Mouse (Mus musculus) intestine, embryonic 16.5 days (tissue): ENCODE measurements at regions not wholly inside any gene's neighbourhood (a gene's known extent, or its start where the extent isn't known, plus 50 kb on each side); places are given as distances from the start of the nearest gene placed in this dataset.

Source experiments
- ATAC-seq: fragments of 200-750 bp; cut with Nextera tagmentation; 2 replicates; pipeline ENCODE4 v1.8.0; 2017; ENCODE audit warnings: moderate TSS enrichment, moderate library complexity
- H3K27ac ChIP-seq: fragments of 300-500 bp; sonication (generic); 2 replicates; pipeline ENCODE4 v1.5.1; 2014; ENCODE audit warnings: mild to moderate bottlenecking, low read length
- H3K27me3 ChIP-seq: fragments of 300-500 bp; sonication (generic); replicated peaks from 2 replicates; pipeline ENCODE4 v1.6.1; 2014; ENCODE audit warnings: low read length, control low read depth, mixed read lengths; ENCODE audit not compliant: control insufficient read depth, insufficient read depth
- H3K36me3 ChIP-seq: fragments of 300-500 bp; sonication (generic); 2 replicates; pipeline ENCODE4 v1.6.1; 2014; ENCODE audit warnings: low read length, control low read depth; ENCODE audit not compliant: control insufficient read depth, insufficient read depth
- H3K4me1 ChIP-seq: fragments of 300-500 bp; sonication (generic); 2 replicates; pipeline ENCODE4 v1.6.1; 2014; ENCODE audit warnings: low read length, control low read depth, mixed read lengths; ENCODE audit not compliant: control insufficient read depth, insufficient read depth
- H3K4me2 ChIP-seq: fragments of 300-500 bp; sonication (generic); 2 replicates; pipeline ENCODE4 v1.6.1; 2014; ENCODE audit warnings: low read depth, low read length, control low read depth
- H3K4me3 ChIP-seq: fragments of 300-500 bp; sonication (generic); 2 replicates; pipeline ENCODE4 v1.5.1; 2014; ENCODE audit warnings: mild to moderate bottlenecking, low read length
- H3K9ac ChIP-seq: fragments of 300-500 bp; sonication (generic); 2 replicates; pipeline ENCODE4 v1.6.1; 2014; ENCODE audit warnings: low read depth, low read length
- H3K9me3 ChIP-seq: fragments of 300-500 bp; sonication (generic); 2 replicates; pipeline ENCODE4 v1.6.1; 2016; ENCODE audit warnings: low read length, control low read depth; ENCODE audit not compliant: control insufficient read depth
- WGBS: fragments of 180-500 bp; shearing (Covaris S2); extraction: QIAGEN DNeasy Blood & Tissue Kit; methylation state at CpG from one replicate; pipeline ENCODE4 v1.1.7; 2014; 5-methylcytosine and 5-hydroxymethylcytosine counted together

GRCm38 (mm10) chr2:74128782-74129538 is 217.8 kb upstream of the Atp5g3 start:
- Histone ChIP-seq H3K4me3 (peak overlapping the region; percentile 32), H3K4me1 (no peaks in the 10 kb centered on the region), H3K9ac (peak overlapping the region; percentile 23; the same call in 1 of the 2 replicates), H3K27ac (no peak overlapping the region), H3K4me2 (peak overlapping the region; percentile 53), H3K27me3 (peaks cover 4% of the 10 kb centered on the region; the same call in 1 of the 2 replicates), H3K9me3 (no peaks in the 10 kb centered on the region), H3K36me3 (no peaks in the 10 kb centered on the region)
- 2% methylated on average over 14 of the region's 14 CpGs for WGBS
- no peak for ATAC-seq

DNA sequence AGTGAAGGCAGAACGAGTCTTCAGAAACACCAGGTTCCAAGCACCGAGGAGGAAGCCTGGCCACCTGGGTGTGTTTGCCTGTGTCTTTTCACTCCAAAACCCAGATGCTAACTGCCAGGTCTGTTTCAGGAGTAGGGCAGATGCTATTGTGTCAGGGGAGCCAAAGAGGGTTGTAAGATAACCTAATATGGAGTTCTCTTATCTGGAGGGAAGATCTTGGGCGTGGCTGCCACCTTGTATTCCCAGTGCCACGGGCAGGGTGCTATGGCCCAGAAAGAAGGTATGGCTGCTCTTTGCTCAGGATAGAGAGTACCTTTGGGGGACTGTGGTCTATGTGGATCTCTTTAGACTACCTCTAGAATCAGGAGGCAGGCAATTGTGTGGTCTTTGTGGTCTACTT is 216.0 kb upstream of the Atp5g3 start:
- H3K9ac ChIP-seq = no peak overlapping the region
- ATAC-seq = no peak
- H3K27ac ChIP-seq = no peak overlapping the region
- H3K4me3 ChIP-seq = no peak overlapping the region
- peaks cover 4% of the 10 kb centered on the region; the same call in 1 of the 2 replicates for H3K27me3 ChIP-seq
- no peak overlapping the region for H3K4me2 ChIP-seq
- no peaks in the 10 kb centered on the region for H3K4me1 ChIP-seq
- H3K36me3 ChIP-seq = no peaks in the 10 kb centered on the region
- H3K9me3 ChIP-seq = no peaks in the 10 kb centered on the region
- 83% methylated on average over 4 of the region's 4 CpGs for WGBS

DNA sequence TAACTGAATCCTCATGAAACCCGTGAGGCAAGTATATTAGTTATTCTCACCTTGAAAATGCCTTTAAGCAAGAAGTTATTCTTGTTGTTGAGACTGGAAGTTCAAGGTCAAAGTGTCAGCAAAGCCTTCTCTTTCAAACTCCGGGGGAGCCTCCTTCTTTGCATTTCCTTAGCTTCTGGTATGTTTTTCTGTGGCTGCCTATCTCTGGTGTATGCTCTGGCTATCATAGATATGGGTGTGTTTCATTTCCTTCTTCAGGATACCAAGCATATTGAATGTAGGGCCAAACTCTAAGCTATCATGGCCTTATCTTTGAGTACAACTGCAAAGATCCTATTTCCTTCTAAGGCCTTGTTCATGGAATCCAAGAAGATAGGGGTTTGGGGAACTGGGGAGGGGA is 213.1 kb upstream of the Atp5g3 start:
- H3K36me3 ChIP-seq = no peaks in the 10 kb centered on the region
- H3K9ac ChIP-seq = no peak overlapping the region
- 0 out of 2 replicates have a peak, but pooled peaks cover 3% of the 10 kb centered on the region for H3K4me1 ChIP-seq
- H3K4me3 ChIP-seq = no peak overlapping the region
- H3K4me2 ChIP-seq = no peak overlapping the region
- no peak overlapping the region for H3K27ac ChIP-seq
- WGBS = 62% methylated on average over 2 of the region's 2 CpGs
- H3K9me3 ChIP-seq = no peaks in the 10 kb centered on the region
- no peaks in the 10 kb centered on the region for H3K27me3 ChIP-seq
- no peak for ATAC-seq

DNA sequence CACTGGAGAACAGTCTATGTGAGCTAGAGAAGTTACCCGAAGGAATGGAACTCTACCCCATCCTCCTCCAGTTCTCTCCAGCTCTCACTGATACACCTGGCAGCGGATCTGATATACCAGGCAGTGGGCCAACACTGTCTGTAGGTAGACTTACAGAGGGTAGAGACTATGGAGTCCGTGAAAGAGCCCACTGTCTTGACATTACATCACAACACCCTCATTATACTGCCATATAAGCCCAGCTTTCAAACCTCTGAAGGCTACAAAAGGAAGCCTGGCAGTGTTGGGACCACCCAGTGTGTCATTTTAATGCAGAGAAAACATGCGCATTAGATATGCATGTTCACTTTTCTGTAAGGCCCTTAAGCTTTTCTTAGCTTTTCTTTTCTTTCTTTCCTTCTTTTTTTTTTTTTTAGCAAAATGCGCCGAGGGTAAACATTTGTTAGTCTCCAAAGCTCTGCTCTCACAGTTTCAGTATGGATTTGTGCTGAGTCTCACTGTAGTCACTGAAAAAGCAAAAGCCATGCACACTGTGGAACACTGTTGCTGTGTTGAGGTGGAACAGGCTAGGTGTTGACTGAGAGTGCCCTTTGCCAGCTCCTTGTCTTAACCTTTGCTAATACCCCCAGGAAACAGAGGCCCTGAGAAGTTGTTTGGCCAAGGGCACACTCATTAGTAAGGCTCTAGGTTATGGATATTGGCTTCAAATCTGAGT is 212.4 kb upstream of the Atp5g3 start:
- no peak overlapping the region for H3K4me3 ChIP-seq
- no peaks in the 10 kb centered on the region for H3K9me3 ChIP-seq
- WGBS = 71% methylated on average over 6 of the region's 6 CpGs
- no peak for ATAC-seq
- H3K36me3 ChIP-seq = no peaks in the 10 kb centered on the region
- H3K9ac ChIP-seq = no peak overlapping the region
- no peak overlapping the region for H3K4me2 ChIP-seq
- no peak overlapping the region for H3K27ac ChIP-seq
- H3K4me1 ChIP-seq = 0 out of 2 replicates have a peak, but pooled peaks cover 3% of the 10 kb centered on the region
- H3K27me3 ChIP-seq = no peaks in the 10 kb centered on the region

DNA sequence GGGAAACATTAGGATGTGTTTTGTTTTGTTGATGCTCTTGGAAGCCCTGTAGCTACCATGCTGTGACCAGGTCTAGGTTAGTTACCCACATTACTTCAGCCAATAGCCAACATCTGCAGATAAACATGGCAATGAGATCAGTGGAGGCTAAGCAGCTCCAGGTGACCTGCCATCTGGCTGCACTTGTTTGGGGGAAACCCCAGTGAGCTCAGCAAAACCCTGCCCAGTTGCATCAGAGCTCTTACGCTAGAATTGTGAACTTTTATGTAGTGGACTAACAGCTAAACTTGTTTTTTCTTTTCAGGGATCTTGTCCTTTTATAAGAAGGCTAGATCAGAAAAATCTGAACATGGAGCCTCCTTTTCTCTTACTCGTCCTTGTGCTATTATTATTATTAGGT is 211.8 kb upstream of the Atp5g3 start:
- Histone ChIP-seq H3K36me3 (no peaks in the 10 kb centered on the region), H3K4me2 (no peak overlapping the region), H3K9me3 (no peaks in the 10 kb centered on the region), H3K4me3 (no peak overlapping the region), H3K27me3 (no peaks in the 10 kb centered on the region), H3K4me1 (0 out of 2 replicates have a peak, but pooled peaks cover 3% of the 10 kb centered on the region), H3K27ac (no peak overlapping the region), H3K9ac (no peak overlapping the region)
- 75% methylated on average over 2 of the region's 2 CpGs for WGBS
- ATAC-seq = no peak

- no peak overlapping the region for H3K9ac ChIP-seq
- 0 out of 2 replicates have a peak, but pooled peaks cover 3% of the 10 kb centered on the region for H3K4me1 ChIP-seq
- ATAC-seq = no peak
- no peaks in the 10 kb centered on the region for H3K9me3 ChIP-seq
- H3K36me3 ChIP-seq = no peaks in the 10 kb centered on the region
- H3K27ac ChIP-seq = no peak overlapping the region
- H3K4me3 ChIP-seq = no peak overlapping the region
- H3K4me2 ChIP-seq = no peak overlapping the region
- no peaks in the 10 kb centered on the region for H3K27me3 ChIP-seq
- WGBS = 49% methylated on average over 10 of the region's 10 CpGs
Measured at GRCm38 (mm10) chr2:74120051-74120450, 208.9 kb upstream of the Atp5g3 start.

DNA sequence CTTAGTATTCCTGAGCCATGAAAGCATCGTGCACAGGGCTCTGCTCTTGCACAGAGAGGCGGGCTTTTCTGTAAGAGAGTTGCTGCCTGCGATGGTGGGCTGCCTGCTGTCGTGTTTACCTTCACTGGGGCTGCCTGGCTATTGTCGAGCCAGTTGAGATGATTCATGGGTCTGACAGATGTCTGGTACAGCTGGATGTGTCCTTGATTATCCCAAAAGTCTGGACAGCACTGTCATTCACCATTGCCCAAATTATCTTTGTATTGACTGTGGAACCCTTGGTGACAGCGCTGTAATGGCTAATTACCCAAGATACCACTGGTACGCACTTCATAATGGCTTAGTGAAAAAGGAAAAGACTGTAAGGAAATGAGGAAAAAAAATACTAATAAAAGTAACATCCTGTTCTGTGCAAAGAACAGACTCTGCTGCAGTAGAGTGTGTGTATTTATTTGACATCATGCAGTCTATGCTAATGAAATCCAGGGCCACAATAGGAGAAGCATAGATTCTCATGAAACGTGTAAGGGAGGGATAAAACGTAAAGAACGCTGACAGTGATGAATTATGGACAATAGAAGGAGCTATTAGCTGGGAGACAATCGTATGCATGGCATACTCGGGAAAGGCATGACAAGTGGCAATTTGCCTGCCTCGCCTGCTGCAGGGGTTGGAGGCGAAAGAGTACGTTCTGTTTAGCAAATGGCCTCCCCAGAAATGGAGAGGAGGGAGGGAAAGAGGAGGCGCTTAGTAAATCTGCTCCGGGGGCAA is 208.2 kb upstream of the Atp5g3 start:
- H3K27ac ChIP-seq = no peak overlapping the region
- no peak overlapping the region for H3K4me2 ChIP-seq
- 0 out of 2 replicates have a peak, but pooled peaks cover 3% of the 10 kb centered on the region for H3K4me1 ChIP-seq
- no peak overlapping the region for H3K4me3 ChIP-seq
- H3K36me3 ChIP-seq = no peaks in the 10 kb centered on the region
- ATAC-seq = no peak
- H3K9me3 ChIP-seq = no peaks in the 10 kb centered on the region
- no peaks in the 10 kb centered on the region for H3K27me3 ChIP-seq
- WGBS = 33% methylated on average over 17 of the region's 17 CpGs
- no peak overlapping the region for H3K9ac ChIP-seq

DNA sequence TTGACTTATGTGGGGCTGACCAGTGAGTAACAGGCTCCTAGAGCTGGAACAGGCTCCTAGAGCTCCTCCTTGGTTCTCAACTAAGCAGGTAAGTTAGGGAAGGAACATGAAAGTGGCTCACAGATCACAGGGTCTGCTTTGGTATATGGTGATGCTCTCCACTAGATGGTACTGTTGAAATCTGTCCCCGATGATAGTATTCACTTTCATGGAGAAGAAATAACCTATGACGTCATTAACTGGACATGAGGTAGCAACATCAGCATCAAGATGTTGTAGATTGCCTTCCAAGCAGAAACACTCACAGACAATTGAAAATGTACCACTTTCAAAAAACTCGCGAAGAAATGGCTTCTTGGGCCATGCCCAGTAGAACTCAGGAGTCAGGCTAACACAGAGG is 195.3 kb upstream of the Atp5g3 start:
- H3K27me3 ChIP-seq = no peaks in the 10 kb centered on the region
- no peak overlapping the region for H3K27ac ChIP-seq
- H3K4me2 ChIP-seq = no peak overlapping the region
- no peaks in the 10 kb centered on the region for H3K36me3 ChIP-seq
- WGBS = 82% methylated on average over 4 of the region's 4 CpGs
- no peaks in the 10 kb centered on the region for H3K9me3 ChIP-seq
- H3K9ac ChIP-seq = no peak overlapping the region
- ATAC-seq = no peak
- H3K4me3 ChIP-seq = no peak overlapping the region
- H3K4me1 ChIP-seq = no peaks in the 10 kb centered on the region

GRCm38 (mm10) chr2:74099671-74100372 is 188.7 kb upstream of the Atp5g3 start:
- H3K27me3 ChIP-seq = no peaks in the 10 kb centered on the region
- no peaks in the 10 kb centered on the region for H3K9me3 ChIP-seq
- ATAC-seq = no peak
- no peak overlapping the region for H3K4me3 ChIP-seq
- no peak overlapping the region for H3K9ac ChIP-seq
- H3K4me1 ChIP-seq = no peaks in the 10 kb centered on the region
- H3K4me2 ChIP-seq = no peak overlapping the region
- no peaks in the 10 kb centered on the region for H3K36me3 ChIP-seq
- WGBS = 70% methylated on average over 9 of the region's 9 CpGs
- no peak overlapping the region for H3K27ac ChIP-seq
